Mouse (Mus musculus): ENCODE data around the gene Rftn2. TPM values are rescaled to one million over a fixed set of nuclear protein-coding genes. Genes with fewer than 3 reads are reported as not detected.

Rftn2 gene
- polyA plus RNA-seq, 1 experiment from 2014 or later: 12.2 TPM

- no peaks in the 10 kb centered on the region for H3K27me3 ChIP-seq (replicated peaks; ENCODE audit: control insufficient read depth, insufficient read depth, low read length)
- H3K4me3 ChIP-seq (ENCODE audit: low read depth, low read length): peak overlapping the region; percentile 19
- ATAC-seq (peak; percentile 68), DNase-seq (ENCODE audit: low spot score) (no peak)
- H3K36me3 ChIP-seq (ENCODE audit: control insufficient read depth, insufficient read depth, low read length): no peaks in the 10 kb centered on the region
- H3K4me1 ChIP-seq (ENCODE audit: control insufficient read depth, insufficient read depth, low read length): 0 out of 2 replicates have a peak, but pooled peaks cover 15% of the 10 kb centered on the region
- H3K9ac ChIP-seq (ENCODE audit: low read length): peak overlapping the region; percentile 46; the same call in 1 of the 2 replicates
- H3K27ac ChIP-seq (ENCODE audit: low read depth, low read length): no peak overlapping the region
- peak overlapping the region; percentile 44 for H3K4me2 ChIP-seq (ENCODE audit: low read length)
- WGBS: 13% methylated on average over 8 of the region's 8 CpGs
- H3K9me3 ChIP-seq (replicated peaks; ENCODE audit: control insufficient read depth, low read length): no peaks in the 10 kb centered on the region
These were observed 34.6 kb downstream of the Rftn2 start for GRCm38 (mm10) chr1:55192015-55192414.

GRCm38 (mm10) chr1:55186592-55187210, 39.9 kb downstream of the Rftn2 start:
- H3K4me1 ChIP-seq (ENCODE audit: control insufficient read depth, insufficient read depth, low read length): 0 out of 2 replicates have a peak, but pooled peaks cover 4% of the 10 kb centered on the region
- no peak overlapping the region for H3K4me2 ChIP-seq (ENCODE audit: low read length)
- no peak for DNase-seq (ENCODE audit: low spot score)
- no peaks in the 10 kb centered on the region for H3K27me3 ChIP-seq (replicated peaks; ENCODE audit: control insufficient read depth, insufficient read depth, low read length)
- no peak overlapping the region for H3K4me3 ChIP-seq (ENCODE audit: low read depth, low read length)
- no peaks in the 10 kb centered on the region for H3K9me3 ChIP-seq (replicated peaks; ENCODE audit: control insufficient read depth, low read length)
- H3K9ac ChIP-seq (ENCODE audit: low read length): no peak overlapping the region
- H3K27ac ChIP-seq (ENCODE audit: low read depth, low read length): no peak overlapping the region
- peaks cover 3% of the 10 kb centered on the region; the same call in 1 of the 2 replicates for H3K36me3 ChIP-seq (ENCODE audit: control insufficient read depth, insufficient read depth, low read length)
- peak; percentile 40; the same call in 1 of the 2 replicates for ATAC-seq
- 17% methylated on average over 11 of the region's 11 CpGs for WGBS

GRCm38 (mm10) chr1:55185718-55186117, 40.9 kb downstream of the Rftn2 start:
- Histone ChIP-seq H3K27ac (ENCODE audit: low read depth, low read length) (no peak overlapping the region), H3K36me3 (ENCODE audit: control insufficient read depth, insufficient read depth, low read length) (peaks cover 3% of the 10 kb centered on the region; the same call in 1 of the 2 replicates), H3K4me3 (ENCODE audit: low read depth, low read length) (no peak overlapping the region), H3K9ac (ENCODE audit: low read length) (no peak overlapping the region), H3K27me3 (replicated peaks; ENCODE audit: control insufficient read depth, insufficient read depth, low read length) (no peaks in the 10 kb centered on the region), H3K4me2 (ENCODE audit: low read length) (no peak overlapping the region), H3K4me1 (ENCODE audit: control insufficient read depth, insufficient read depth, low read length) (0 out of 2 replicates have a peak, but pooled peaks cover 4% of the 10 kb centered on the region), H3K9me3 (replicated peaks; ENCODE audit: control insufficient read depth, low read length) (no peaks in the 10 kb centered on the region)
- DNase-seq (ENCODE audit: low spot score) (no peak), ATAC-seq (no peak)
- 91% methylated on average over 6 of the region's 6 CpGs for WGBS

- no peak overlapping the region for H3K9ac ChIP-seq (ENCODE audit: low read length)
- no peaks in the 10 kb centered on the region for H3K27me3 ChIP-seq (replicated peaks; ENCODE audit: control insufficient read depth, insufficient read depth, low read length)
- no peak overlapping the region for H3K4me3 ChIP-seq (ENCODE audit: low read depth, low read length)
- DNase-seq (ENCODE audit: low spot score) (no peak), ATAC-seq (no peak)
- H3K4me2 ChIP-seq (ENCODE audit: low read length): no peak overlapping the region
- H3K4me1 ChIP-seq (ENCODE audit: control insufficient read depth, insufficient read depth, low read length): 0 out of 2 replicates have a peak, but pooled peaks cover 4% of the 10 kb centered on the region
- no peaks in the 10 kb centered on the region; the same call in 1 of the 2 replicates for H3K9me3 ChIP-seq (replicated peaks; ENCODE audit: control insufficient read depth, low read length)
- 96% methylated on average over 5 of the region's 5 CpGs for WGBS
- H3K36me3 ChIP-seq (ENCODE audit: control insufficient read depth, insufficient read depth, low read length): peaks cover 6% of the 10 kb centered on the region; the same call in 1 of the 2 replicates
- H3K27ac ChIP-seq (ENCODE audit: low read depth, low read length): no peak overlapping the region
These were observed 44.2 kb downstream of the Rftn2 start for GRCm38 (mm10) chr1:55182392-55182791.

GRCm38 (mm10) chr1:55179917-55180566, 46.5 kb downstream of the Rftn2 start:
- Histone ChIP-seq H3K4me1 (ENCODE audit: control insufficient read depth, insufficient read depth, low read length) (no peaks in the 10 kb centered on the region), H3K27me3 (replicated peaks; ENCODE audit: control insufficient read depth, insufficient read depth, low read length) (no peaks in the 10 kb centered on the region), H3K27ac (ENCODE audit: low read depth, low read length) (no peak overlapping the region), H3K9me3 (replicated peaks; ENCODE audit: control insufficient read depth, low read length) (no peaks in the 10 kb centered on the region; the same call in 1 of the 2 replicates), H3K4me2 (ENCODE audit: low read length) (no peak overlapping the region), H3K9ac (ENCODE audit: low read length) (no peak overlapping the region), H3K4me3 (ENCODE audit: low read depth, low read length) (no peak overlapping the region), H3K36me3 (ENCODE audit: control insufficient read depth, insufficient read depth, low read length) (peaks cover 6% of the 10 kb centered on the region; the same call in 1 of the 2 replicates)
- ATAC-seq: no peak
- 86% methylated on average over 5 of the region's 5 CpGs for WGBS
- no peak for DNase-seq (ENCODE audit: low spot score)

- WGBS: 38% methylated on average over 3 of the region's 3 CpGs
- ATAC-seq: no peak
- DNase-seq (ENCODE audit: low spot score): no peak
- Histone ChIP-seq H3K4me2 (ENCODE audit: low read length) (no peak overlapping the region), H3K4me3 (ENCODE audit: low read depth, low read length) (no peak overlapping the region), H3K27me3 (replicated peaks; ENCODE audit: control insufficient read depth, insufficient read depth, low read length) (no peaks in the 10 kb centered on the region), H3K4me1 (ENCODE audit: control insufficient read depth, insufficient read depth, low read length) (no peaks in the 10 kb centered on the region), H3K27ac (ENCODE audit: low read depth, low read length) (no peak overlapping the region), H3K9me3 (replicated peaks; ENCODE audit: control insufficient read depth, low read length) (no peaks in the 10 kb centered on the region), H3K36me3 (ENCODE audit: control insufficient read depth, insufficient read depth, low read length) (no peaks in the 10 kb centered on the region), H3K9ac (ENCODE audit: low read length) (no peak overlapping the region)
These were observed 52.0 kb downstream of the Rftn2 start for GRCm38 (mm10) chr1:55174558-55175034.

- no peak overlapping the region for H3K27ac ChIP-seq (ENCODE audit: low read depth, low read length)
- no peak overlapping the region for H3K4me3 ChIP-seq (ENCODE audit: low read depth, low read length)
- H3K27me3 ChIP-seq (replicated peaks; ENCODE audit: control insufficient read depth, insufficient read depth, low read length): no peaks in the 10 kb centered on the region
- H3K36me3 ChIP-seq (ENCODE audit: control insufficient read depth, insufficient read depth, low read length): no peaks in the 10 kb centered on the region
- no peak for DNase-seq (ENCODE audit: low spot score)
- no peak overlapping the region for H3K9ac ChIP-seq (ENCODE audit: low read length)
- no peak for ATAC-seq
- H3K4me1 ChIP-seq (ENCODE audit: control insufficient read depth, insufficient read depth, low read length): no peaks in the 10 kb centered on the region
- 82% methylated on average over 10 of the region's 10 CpGs for WGBS
- no peak overlapping the region for H3K4me2 ChIP-seq (ENCODE audit: low read length)
- H3K9me3 ChIP-seq (replicated peaks; ENCODE audit: control insufficient read depth, low read length): 0 out of 2 replicates have a peak, but pooled peaks cover 3% of the 10 kb centered on the region
These were observed 52.6 kb downstream of the Rftn2 start for GRCm38 (mm10) chr1:55173720-55174557.

- Histone ChIP-seq H3K9ac (ENCODE audit: low read length) (no peak overlapping the region), H3K4me2 (ENCODE audit: low read length) (peak overlapping the region; percentile 14; the same call in 1 of the 2 replicates), H3K4me3 (ENCODE audit: low read depth, low read length) (no peak overlapping the region), H3K27me3 (replicated peaks; ENCODE audit: control insufficient read depth, insufficient read depth, low read length) (no peaks in the 10 kb centered on the region), H3K9me3 (replicated peaks; ENCODE audit: control insufficient read depth, low read length) (0 out of 2 replicates have a peak, but pooled peaks cover 5% of the 10 kb centered on the region), H3K36me3 (ENCODE audit: control insufficient read depth, insufficient read depth, low read length) (no peaks in the 10 kb centered on the region), H3K4me1 (ENCODE audit: control insufficient read depth, insufficient read depth, low read length) (no peaks in the 10 kb centered on the region), H3K27ac (ENCODE audit: low read depth, low read length) (no peak overlapping the region)
- 72% methylated on average over 22 of the region's 22 CpGs for WGBS
- ATAC-seq: no peak
- no peak for DNase-seq (ENCODE audit: low spot score)
These were observed 54.9 kb downstream of the Rftn2 start for GRCm38 (mm10) chr1:55171361-55172325.

All from forebrain, embryonic 14.5 days (tissue).